Mouse (Mus musculus) heart, embryonic 11.5 days (tissue): ENCODE data around the gene Tcp10b. TPM values are rescaled to one million over a fixed set of nuclear protein-coding genes. Genes with fewer than 3 reads are reported as not detected.
"Not testable (repeated sequence)": the region's sequence is repeated elsewhere in the genome, so short reads cannot be mapped to it uniquely, and the experiment has no call there.

Experiments
- ATAC-seq: fragments of 200-750 bp; cut with Nextera tagmentation; replicated peaks from 2 replicates; pipeline ENCODE4 v1.8.0; 2017; ENCODE audit warnings: moderate library complexity; ENCODE audit not compliant: insufficient number of reproducible peaks, low FRiP score, low TSS enrichment
- H3K27ac ChIP-seq: fragments of 300-500 bp; sonication (generic); 2 replicates; pipeline ENCODE4 v1.5.1; 2014; ENCODE audit warnings: mild to moderate bottlenecking, low read depth, low read length
- H3K27me3 ChIP-seq: fragments of 300-500 bp; sonication (generic); 2 replicates; pipeline ENCODE4 v1.6.1; 2014; ENCODE audit warnings: mild to moderate bottlenecking, low read length, mixed read lengths; ENCODE audit not compliant: control insufficient read depth, insufficient read depth
- H3K36me3 ChIP-seq: fragments of 300-500 bp; sonication (generic); 2 replicates; pipeline ENCODE4 v1.6.1; 2014; ENCODE audit warnings: mild to moderate bottlenecking, low read length, moderate library complexity, mixed read lengths; ENCODE audit not compliant: control insufficient read depth, insufficient read depth
- H3K4me1 ChIP-seq: fragments of 300-500 bp; sonication (generic); 2 replicates; pipeline ENCODE4 v1.6.1; 2014; ENCODE audit warnings: low read length; ENCODE audit not compliant: control insufficient read depth, insufficient read depth
- H3K4me2 ChIP-seq: fragments of 300-500 bp; sonication (generic); 2 replicates; pipeline ENCODE4 v1.6.1; 2014; ENCODE audit warnings: mild to moderate bottlenecking, moderate library complexity
- H3K4me3 ChIP-seq: fragments of 300-500 bp; sonication (generic); 2 replicates; pipeline ENCODE4 v1.5.1; 2014; ENCODE audit warnings: low read depth, low read length
- H3K9ac ChIP-seq: fragments of 300-500 bp; sonication (generic); 2 replicates; pipeline ENCODE4 v1.6.1; 2014; ENCODE audit warnings: mild to moderate bottlenecking, low read depth, low read length, moderate library complexity
- H3K9me3 ChIP-seq: fragments of 300-500 bp; sonication (generic); replicated peaks from 2 replicates; pipeline ENCODE4 v1.6.1; 2016; ENCODE audit warnings: low read length; ENCODE audit not compliant: control insufficient read depth
- WGBS: fragments of 180-500 bp; shearing (Covaris S2); extraction: QIAGEN DNeasy Blood & Tissue Kit; methylation state at CpG from one replicate; pipeline ENCODE4 v1.1.7; 2014; ENCODE audit not compliant: insufficient replicate concordance; 5-methylcytosine and 5-hydroxymethylcytosine counted together
- polyA plus RNA-seq: library from polyadenylated mRNA; unstranded; fragments of >200 nt; fragmentation: Nextera tagmentation; extraction: Ambion mirVana; gene quantifications from 2 replicates; pipeline ENCODE4 v1.2.1, GENCODE M21; 2014

Tcp10b gene
- not detected in 2 replicates for polyA plus RNA-seq

DNA sequence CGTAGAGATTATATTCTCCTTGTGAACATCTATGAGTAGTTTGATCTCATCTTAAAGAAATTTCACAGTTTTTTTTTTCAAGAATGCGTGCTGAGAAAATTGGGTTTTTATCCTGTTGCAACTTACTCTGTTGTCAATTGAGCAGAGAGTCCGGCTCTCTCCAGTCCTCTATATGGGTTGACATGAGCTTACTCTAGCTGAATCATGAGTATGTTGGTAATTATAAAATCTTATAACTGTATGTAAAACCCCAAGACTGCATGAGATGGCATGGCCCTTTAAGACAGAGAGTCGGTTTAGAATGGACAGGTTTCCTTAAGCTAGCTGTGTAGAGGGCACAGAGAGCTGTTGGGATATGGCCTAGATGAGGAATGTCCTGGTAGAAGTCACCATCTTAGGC, at the start of gene Tcp10b:
Tcp10b (plus strand) TSS at position 301 of the 400 bp plus-strand sequence.
- H3K4me3 ChIP-seq, H3K4me1 ChIP-seq, H3K4me2 ChIP-seq, H3K27ac ChIP-seq, ATAC-seq, H3K9ac ChIP-seq, H3K27me3 ChIP-seq, H3K36me3 ChIP-seq, H3K9me3 ChIP-seq: not testable (repeated sequence)
- 81% methylated on average over 4 of the region's 4 CpGs for WGBS

DNA sequence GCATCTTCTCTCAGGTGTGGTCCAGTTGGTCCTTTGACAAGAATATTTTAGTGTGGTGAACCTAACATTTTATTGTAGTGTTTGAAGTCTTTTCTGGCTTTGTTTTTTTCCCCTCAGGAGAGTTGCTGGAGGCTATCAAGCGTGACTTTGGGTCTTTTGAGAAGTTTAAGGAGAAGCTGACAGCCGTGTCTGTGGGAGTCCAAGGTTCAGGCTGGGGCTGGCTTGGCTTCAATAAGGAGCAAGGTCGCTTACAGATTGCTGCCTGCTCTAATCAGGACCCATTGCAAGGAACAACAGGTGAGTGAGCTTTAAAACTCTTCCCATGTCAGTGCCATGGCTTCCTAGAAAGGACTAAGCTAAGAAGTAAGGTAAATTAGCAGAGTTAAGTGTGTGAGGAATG, 47.6 kb upstream of the Tcp10b start:
- WGBS = 77% methylated on average over 3 of the region's 3 CpGs
- H3K4me2 ChIP-seq = no peak overlapping the region
- H3K9me3 ChIP-seq = no peaks in the 10 kb centered on the region
- peaks cover 16% of the 10 kb centered on the region for H3K36me3 ChIP-seq
- H3K4me1 ChIP-seq = peaks cover 2% of the 10 kb centered on the region; the same call in 1 of the 2 replicates
- no peak overlapping the region for H3K4me3 ChIP-seq
- no peaks in the 10 kb centered on the region for H3K27me3 ChIP-seq
- H3K27ac ChIP-seq = no peak overlapping the region
- H3K9ac ChIP-seq = no peak overlapping the region
- ATAC-seq = no peak

DNA sequence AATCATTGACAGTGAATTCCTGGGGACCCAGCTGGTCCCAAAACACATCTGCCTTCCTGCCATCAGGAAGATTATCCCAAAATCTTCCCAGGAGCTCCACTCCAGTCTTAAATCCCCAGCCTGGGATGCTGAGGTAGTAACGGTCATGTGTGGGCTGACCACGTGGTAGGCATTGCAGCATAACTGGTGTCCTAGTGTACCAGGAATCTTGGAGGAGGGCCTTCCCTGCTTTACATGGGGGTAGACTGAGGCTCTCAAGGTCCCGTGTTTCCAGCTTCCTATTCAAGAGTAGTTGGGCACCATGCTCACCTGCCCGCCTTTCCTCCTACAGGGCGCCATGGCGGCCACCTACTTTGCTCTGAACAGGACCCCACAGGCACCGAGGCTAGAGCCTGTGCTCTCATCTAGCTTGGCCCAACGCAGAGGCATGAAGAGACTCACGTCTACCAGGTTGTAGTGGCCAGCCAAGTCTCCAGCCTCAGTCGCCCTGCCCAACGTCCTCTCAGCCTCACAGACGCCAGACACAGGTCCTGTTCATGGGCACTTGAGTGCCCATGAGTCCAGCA, 24.2 kb upstream of the Tcp10b start:
- H3K9ac ChIP-seq = not testable (repeated sequence)
- ATAC-seq = peak; percentile 18; the same call in 1 of the 2 replicates

DNA sequence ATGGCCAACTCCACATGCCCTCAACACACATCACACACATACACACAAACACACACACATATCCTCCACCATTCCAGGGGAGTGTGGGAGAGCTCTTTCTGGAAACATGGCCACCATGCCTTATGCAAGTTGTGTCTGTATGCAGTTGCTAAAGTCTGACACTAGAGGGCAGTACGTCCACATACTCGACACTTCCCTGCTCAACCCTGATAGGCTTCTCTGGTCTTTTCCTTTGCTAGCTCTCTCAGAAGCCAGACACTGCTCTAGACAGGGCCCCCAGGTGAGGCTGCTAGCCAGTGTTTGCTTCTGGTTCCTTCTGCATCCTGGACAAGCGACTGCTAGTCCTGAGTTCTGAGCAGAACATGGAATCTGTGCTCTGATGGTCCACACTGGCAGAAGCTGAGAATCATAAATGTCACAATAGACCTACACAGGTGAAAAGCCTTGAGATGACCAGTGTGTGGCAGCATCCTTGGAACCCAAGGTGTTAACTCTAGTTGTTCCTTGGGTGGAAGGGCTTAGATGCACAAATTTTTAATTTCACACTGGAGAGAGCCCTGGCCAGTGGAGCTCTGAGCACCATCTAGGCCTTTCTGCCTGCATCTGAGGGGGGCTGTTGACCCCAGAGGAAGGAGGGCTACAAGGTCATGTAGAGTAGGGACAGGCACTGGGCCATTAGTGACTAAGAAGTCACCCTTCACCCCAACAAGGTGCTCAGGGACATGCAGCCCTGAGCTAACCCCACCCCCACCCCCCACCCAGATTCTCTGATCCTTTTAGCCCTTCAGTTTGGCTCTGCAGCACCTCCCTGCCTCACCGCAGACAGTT, 16.8 kb upstream of the Tcp10b start:
- H3K4me2 ChIP-seq, ATAC-seq, H3K4me3 ChIP-seq, H3K27ac ChIP-seq, H3K36me3 ChIP-seq, H3K9me3 ChIP-seq, H3K9ac ChIP-seq, H3K27me3 ChIP-seq, H3K4me1 ChIP-seq: not testable (repeated sequence)
- WGBS = 6% methylated on average over 3 of the region's 4 CpGs

More for the DNA sequence above, 24.2 kb upstream of the Tcp10b start:
- H3K4me3 ChIP-seq, H3K9me3 ChIP-seq, H3K4me1 ChIP-seq, H3K27ac ChIP-seq, H3K4me2 ChIP-seq, H3K27me3 ChIP-seq, H3K36me3 ChIP-seq: not testable (repeated sequence)
- 84% methylated on average over 3 of the region's 12 CpGs for WGBS

DNA sequence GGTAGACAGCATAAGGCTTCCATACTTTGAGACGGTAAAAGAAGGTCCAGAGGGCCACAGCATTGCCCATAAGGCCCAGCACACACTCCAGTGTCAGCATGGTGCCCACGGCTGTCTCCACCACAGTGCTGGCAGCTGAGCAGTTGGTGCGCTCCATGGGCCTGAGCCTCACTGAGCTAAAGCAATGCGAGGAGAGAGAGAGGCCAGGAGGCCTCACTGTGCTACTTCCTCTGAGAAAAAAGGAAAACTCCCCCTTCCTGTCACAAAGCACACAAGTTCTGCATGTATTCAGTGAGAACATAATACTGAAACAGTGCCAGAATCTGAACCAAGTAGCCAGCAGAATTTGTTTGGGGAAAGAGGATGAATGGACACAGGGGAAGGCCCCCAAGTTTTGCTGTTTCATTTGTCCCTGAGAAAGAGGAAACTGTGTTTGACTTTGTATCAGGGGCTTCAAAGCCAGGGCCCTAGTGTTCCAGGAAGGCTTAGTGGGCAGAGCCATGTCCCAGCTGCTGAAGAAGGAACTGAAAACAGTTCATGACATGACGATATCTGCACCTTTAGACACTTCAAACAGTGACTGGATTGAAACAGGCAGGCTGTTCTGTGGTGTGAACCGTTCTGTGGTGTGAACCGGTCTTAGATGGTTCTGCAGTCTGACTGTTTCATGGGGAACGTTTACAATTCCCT, 8.6 kb upstream of the Tcp10b start, which contains the start of gene Gpr31b:
Gpr31b (minus strand) TSS at position 173 of the 690 bp plus-strand sequence.
- not testable (repeated sequence) for ATAC-seq

DNA sequence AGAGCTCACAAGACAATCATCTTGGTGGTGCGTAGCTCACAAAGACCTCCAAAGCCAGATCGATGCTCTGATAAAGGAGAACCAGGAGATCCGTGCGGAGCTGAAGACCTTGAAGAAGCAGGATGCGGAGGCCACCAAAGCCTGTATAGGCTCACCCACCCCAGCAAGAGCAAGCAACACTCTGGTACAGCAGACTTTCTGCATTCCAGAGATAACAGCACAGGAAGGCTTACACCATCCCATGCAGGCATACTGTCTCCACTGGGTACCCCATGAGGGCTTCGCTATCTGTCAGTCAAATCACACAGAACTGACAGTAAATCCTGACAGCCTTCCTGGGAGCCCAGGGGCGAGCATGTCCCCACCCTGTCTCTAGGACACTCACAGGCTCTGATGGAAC, 2.0 kb downstream of the Tcp10b start:
- not testable (repeated sequence) for H3K4me1 ChIP-seq, H3K4me3 ChIP-seq, H3K4me2 ChIP-seq, H3K36me3 ChIP-seq, H3K9ac ChIP-seq, H3K27me3 ChIP-seq, H3K9me3 ChIP-seq, H3K27ac ChIP-seq
- WGBS = 39% methylated on average over 2 of the region's 7 CpGs
- ATAC-seq = 0 out of 2 replicates have a peak, but pooled peaks have one; percentile 31

More for the DNA sequence above, 8.6 kb upstream of the Tcp10b start, which contains the start of gene Gpr31b:
- H3K4me3 ChIP-seq, H3K9ac ChIP-seq, H3K27ac ChIP-seq, H3K36me3 ChIP-seq, H3K4me1 ChIP-seq, H3K9me3 ChIP-seq, H3K27me3 ChIP-seq, H3K4me2 ChIP-seq: not testable (repeated sequence)
- WGBS = no CpG with 5 or more reads among the region's 8 CpGs

DNA sequence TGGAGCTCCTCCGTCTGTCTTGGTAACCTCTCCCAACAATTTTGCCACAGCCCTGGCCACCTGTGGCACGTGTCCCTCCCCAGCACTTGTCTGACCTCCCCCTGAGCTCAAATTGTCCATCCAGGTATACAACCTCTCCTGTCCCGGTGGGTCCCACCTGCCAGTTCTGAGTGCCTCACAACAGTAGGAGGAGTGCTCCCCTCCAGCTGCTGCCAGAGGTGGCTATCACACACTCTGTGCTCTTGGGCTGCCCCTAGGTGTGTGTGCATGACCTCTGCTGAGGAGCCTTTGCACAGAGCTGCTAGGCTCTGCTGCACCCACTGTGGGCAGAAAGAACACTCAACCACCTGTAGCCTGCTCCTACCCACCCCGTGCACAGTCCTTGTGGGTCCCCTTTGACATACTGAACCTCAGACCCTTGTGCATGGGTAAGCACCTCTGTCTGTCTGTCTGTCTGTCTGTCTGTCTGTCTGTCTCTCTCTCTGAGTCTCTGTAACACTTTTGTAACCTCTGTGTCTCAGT, 7.0 kb downstream of the Tcp10b start:
- ATAC-seq, H3K4me2 ChIP-seq, H3K4me3 ChIP-seq, H3K27ac ChIP-seq, H3K9me3 ChIP-seq, H3K36me3 ChIP-seq, H3K27me3 ChIP-seq, H3K9ac ChIP-seq, H3K4me1 ChIP-seq: not testable (repeated sequence)
- WGBS = 56% methylated on average over 1 of the region's 4 CpGs

DNA sequence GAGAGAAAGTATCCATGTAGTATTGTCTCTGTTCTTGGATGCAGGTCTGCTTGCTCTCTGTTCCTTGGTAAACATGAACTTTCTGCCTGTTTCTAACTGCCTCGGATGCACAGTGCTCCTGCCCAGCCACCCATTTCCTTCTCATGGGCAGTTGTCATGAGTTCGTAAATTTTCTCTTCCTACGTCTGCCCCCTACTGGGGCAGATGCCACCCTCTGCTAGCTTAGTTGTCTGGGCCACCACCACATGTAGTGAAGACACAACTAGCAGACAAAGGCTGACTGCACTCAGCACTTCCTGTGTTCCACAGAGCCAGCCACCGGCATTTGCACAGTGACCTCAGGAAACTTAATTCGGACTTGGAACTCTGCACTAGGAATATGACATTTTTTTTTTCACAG, 8.3 kb downstream of the Tcp10b start:
- H3K4me3 ChIP-seq, ATAC-seq, H3K4me1 ChIP-seq, H3K4me2 ChIP-seq, H3K27me3 ChIP-seq, H3K9me3 ChIP-seq, H3K9ac ChIP-seq, H3K36me3 ChIP-seq, H3K27ac ChIP-seq: not testable (repeated sequence)
- WGBS = 63% methylated on average over 3 of the region's 5 CpGs
